In the genomic region with DNA sequence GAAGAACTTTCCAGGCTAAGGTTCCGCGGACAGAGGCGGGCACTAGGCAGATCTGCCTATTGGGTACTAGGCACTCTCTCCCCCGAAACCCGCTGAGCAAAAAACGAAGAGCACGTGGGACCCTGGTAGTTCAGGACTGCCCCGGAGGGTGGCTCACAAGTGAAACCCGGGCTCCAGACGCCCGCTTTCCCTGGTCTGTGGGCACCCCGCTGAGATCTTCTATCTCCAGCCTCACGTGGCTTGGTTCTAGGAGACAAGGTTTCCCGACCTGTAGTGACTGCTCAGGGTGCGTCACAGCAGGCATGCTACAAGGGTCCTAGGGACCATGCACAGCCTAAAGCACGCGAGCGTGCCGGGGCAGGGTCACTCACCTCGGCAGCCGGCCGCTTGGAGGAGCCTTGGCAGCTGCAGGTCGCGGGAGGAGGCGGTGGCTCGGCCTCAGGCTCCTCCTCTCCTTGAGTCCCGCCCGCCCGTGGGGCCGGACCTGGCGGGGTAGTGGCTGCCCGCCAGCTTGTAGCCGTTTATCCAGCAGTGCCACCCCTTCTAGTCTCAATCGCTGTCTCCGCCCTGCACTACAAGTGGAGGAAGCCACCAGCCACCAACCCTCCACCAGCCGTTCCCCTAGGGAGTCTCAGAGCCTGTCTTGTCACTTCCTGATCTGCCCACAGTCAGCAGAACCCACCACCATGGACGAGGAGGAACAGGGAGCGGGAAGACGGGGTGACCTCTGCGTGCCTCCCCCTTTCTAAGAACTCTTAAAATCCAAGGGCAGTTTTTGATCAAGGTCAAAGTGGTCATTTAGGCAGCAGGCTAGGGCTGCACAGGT, we compare ENCODE assay signal across 8 mouse cellular contexts. TPM values are rescaled to one million over a fixed set of nuclear protein-coding genes. Genes with fewer than 3 reads are reported as not detected.
DNase-seq lines count a peak whose midpoint lies in the region; ATAC-seq and TF ChIP-seq lines count a peak whose summit lies in the region.

No protein-coding gene starts in this region.

- peaks cover 99% of the 10 kb centered on the region for H3K4me1 ChIP-seq in erythroblast, embryonic 14.5 days (ENCODE audit: control insufficient read depth)
- peaks cover 23% of the 10 kb centered on the region for H3K4me1 ChIP-seq in heart, embryonic 12.5 days (replicated peaks)
- no peaks in the 10 kb centered on the region for H3K4me1 ChIP-seq in kidney, postnatal 0 days (replicated peaks; ENCODE audit: insufficient read depth, low read length)
- peaks cover 22% of the 10 kb centered on the region for H3K4me1 ChIP-seq in liver, adult 2 months (ENCODE audit: control insufficient read depth, insufficient read depth, low read length)

- DNase-seq in brain, embryonic 14.5 days (ENCODE audit: low read depth) = peak; percentile 89
- peak; percentile 84 for DNase-seq in kidney, postnatal 0 days (ENCODE audit: low spot score)
- DNase-seq in liver, adult 2 months (ENCODE audit: extremely low read depth, low read depth, low spot score) = peak; percentile 84
- peak; percentile 94 to 95 for DNase-seq in spleen, postnatal 4 days (ENCODE audit: low spot score in 2 of 2)

- ATAC-seq in heart, embryonic 12.5 days (ENCODE audit: insufficient number of reproducible peaks, low FRiP score) = peak; percentile 92
- ATAC-seq in kidney, postnatal 0 days (replicated peaks; ENCODE audit: low FRiP score, low read depth) = peak; percentile 90
- peak; percentile 87 for ATAC-seq in monocyte, adult 5-6 weeks (replicated peaks; ENCODE audit: insufficient number of reproducible peaks, low FRiP score, low TSS enrichment, poor library complexity, severe bottlenecking)

- no peaks in the 10 kb centered on the region for H3K27me3 ChIP-seq in C2C12 (ENCODE audit: control insufficient read depth, insufficient read depth, insufficient read length)
- no peaks in the 10 kb centered on the region for H3K27me3 ChIP-seq in erythroblast, embryonic 14.5 days (ENCODE audit: control insufficient read depth)
- no peaks in the 10 kb centered on the region for H3K27me3 ChIP-seq in heart, embryonic 12.5 days (replicated peaks)
- H3K27me3 ChIP-seq in kidney, postnatal 0 days (ENCODE audit: insufficient read depth, low read length) = no peaks in the 10 kb centered on the region
- H3K27me3 ChIP-seq in liver, adult 2 months (ENCODE audit: control insufficient read depth, insufficient read depth, low read length) = no peaks in the 10 kb centered on the region

- H3K79me3 ChIP-seq in C2C12 (ENCODE audit: low read depth) = no peaks in the 10 kb centered on the region

- H3K27ac ChIP-seq in heart, embryonic 12.5 days (ENCODE audit: poor library complexity, severe bottlenecking) = peak overlapping the region; percentile 79
- H3K27ac ChIP-seq in kidney, postnatal 0 days = no peak overlapping the region
- H3K27ac ChIP-seq in liver, adult 2 months (replicated peaks; ENCODE audit: insufficient read depth, low read depth, low read length) = peak overlapping the region; percentile 64

- peaks cover 9% of the 10 kb centered on the region for H3K79me2 ChIP-seq in C2C12 (ENCODE audit: control insufficient read depth, insufficient read depth)
- peaks cover 5% of the 10 kb centered on the region; the same call in 1 of the 2 replicates for H3K79me2 ChIP-seq in liver, adult 2 months (ENCODE audit: control insufficient read depth, insufficient read depth, low read length)

- under 1% methylated on average over 40 of the region's 40 CpGs for WGBS in heart, embryonic 12.5 days
- under 1% methylated on average over 38 of the region's 40 CpGs for WGBS in kidney, postnatal 0 days
- WGBS in liver, adult 2 months = under 1% methylated on average over 40 of the region's 40 CpGs

- H3K9me3 ChIP-seq in erythroblast, embryonic 14.5 days (ENCODE audit: control insufficient read depth, low read length) = no peaks in the 10 kb centered on the region
- no peaks in the 10 kb centered on the region for H3K9me3 ChIP-seq in heart, embryonic 12.5 days (replicated peaks)
- H3K9me3 ChIP-seq in kidney, postnatal 0 days (replicated peaks; ENCODE audit: low read length) = no peaks in the 10 kb centered on the region

- H3K4me3 ChIP-seq in C2C12 (ENCODE audit: insufficient read depth, poor library complexity, severe bottlenecking) = peak overlapping the region; percentile 36
- H3K4me3 ChIP-seq in erythroblast, embryonic 14.5 days (replicated peaks) = peak overlapping the region; percentile 79
- peak overlapping the region; percentile 65 for H3K4me3 ChIP-seq in heart, embryonic 12.5 days
- peak overlapping the region; percentile 45 for H3K4me3 ChIP-seq in kidney, postnatal 0 days (replicated peaks; ENCODE audit: low read depth, low read length)
- H3K4me3 ChIP-seq in liver, adult 2 months (ENCODE audit: insufficient read depth, low read depth, low read length) = peak overlapping the region; percentile 65

- H3K4me2 ChIP-seq in heart, embryonic 12.5 days = peak overlapping the region; percentile 95
- peak overlapping the region; percentile 90 for H3K4me2 ChIP-seq in kidney, postnatal 0 days (ENCODE audit: low read length)

- peak overlapping the region; percentile 72 for H3ac ChIP-seq in C2C12 (ENCODE audit: control insufficient read depth, insufficient read length, low read depth)

- H3K36me3 ChIP-seq in C2C12 (ENCODE audit: control insufficient read depth, insufficient read depth) = no peaks in the 10 kb centered on the region
- peaks cover 100% of the 10 kb centered on the region for H3K36me3 ChIP-seq in erythroblast, embryonic 14.5 days (ENCODE audit: control insufficient read depth)
- no peaks in the 10 kb centered on the region for H3K36me3 ChIP-seq in heart, embryonic 12.5 days
- H3K36me3 ChIP-seq in kidney, postnatal 0 days (ENCODE audit: insufficient read depth, low read length) = no peaks in the 10 kb centered on the region
- no peaks in the 10 kb centered on the region for H3K36me3 ChIP-seq in liver, adult 2 months (ENCODE audit: control insufficient read depth, insufficient read depth, low read length)

- H3K9ac ChIP-seq in heart, embryonic 12.5 days = peak overlapping the region; percentile 72
- H3K9ac ChIP-seq in kidney, postnatal 0 days (ENCODE audit: low read depth, low read length) = peak overlapping the region; percentile 47
- H3K9ac ChIP-seq in liver, adult 2 months (ENCODE audit: low read depth, low read length) = peak overlapping the region; percentile 64

- TF ChIP-seq CTCF in C2C12 (IDR thresholded peaks at IDR 0.05; ENCODE audit: control insufficient read depth, insufficient read depth, insufficient read length) = peak; percentile 5
- no peak for TF ChIP-seq CTCF in brain, embryonic 14.5 days (IDR thresholded peaks at IDR 0.05; ENCODE audit: borderline replicate concordance, extremely low read depth, insufficient read depth, insufficient read length)
- peak; percentile 16; the same call in 1 of the 2 replicates for TF ChIP-seq CTCF in kidney, postnatal 0 days (IDR thresholded peaks at IDR 0.05; ENCODE audit: low read depth)
- TF ChIP-seq CTCF in liver, adult 2 months (IDR thresholded peaks at IDR 0.05; ENCODE audit: low read depth, low read length) = peak; percentile 11; the same call in 1 of the 2 replicates

- no peak for TF ChIP-seq POLR2A in brain, embryonic 14.5 days (IDR thresholded peaks at IDR 0.05; ENCODE audit: borderline replicate concordance, extremely low read depth, insufficient read depth, insufficient read length, poor library complexity, severe bottlenecking)
- TF ChIP-seq POLR2A in liver, adult 2 months (IDR thresholded peaks at IDR 0.05; ENCODE audit: extremely low read depth, insufficient read depth, low read length) = no peak; the same call in 1 of the 2 replicates

TF ChIP-seq in C2C12, 6 proteins besides CTCF, POLR2A, EP300 and RAD21:
- TF ChIP-seq USF1 (IDR thresholded peaks at IDR 0.05; ENCODE audit: low read depth) (peak; percentile 17), FOSL1 (IDR thresholded peaks at IDR 0.05; ENCODE audit: insufficient read depth, low read length, poor library complexity, severe bottlenecking) (no peak), MAX (IDR thresholded peaks at IDR 0.05) (peak; percentile 15), MYOD1 (IDR thresholded peaks at IDR 0.05; ENCODE audit: control insufficient read depth, insufficient read length, low read depth) (peak; percentile 29), CEBPB (IDR thresholded peaks at IDR 0.05; ENCODE audit: low read depth) (no peak), MYOG (IDR thresholded peaks at IDR 0.05; ENCODE audit: control insufficient read depth, extremely low read depth, insufficient read length) (no peak)

RNA-seq across cellular contexts. Expression of a gene that starts 7.4 kb away (rescaled TPM):
- 42.7 TPM for polyA plus RNA-seq in C2C12 (2012; fragmentation: generic; extraction: Trizol)
- polyA plus RNA-seq in brain, embryonic 14.5 days (2012; rRNA removed) = 3.0 and 3.7 TPM in 2 replicates
- polyA plus RNA-seq in erythroblast, embryonic 14.5 days (2012) = 29.2 and 33.0 TPM in 2 replicates
- 14.2 and 16.0 TPM in 2 replicates for polyA plus RNA-seq in heart, embryonic 12.5 days (2016; fragmentation: Nextera tagmentation; extraction: Ambion mirVana)
- 4.6 TPM in 2 replicates for polyA plus RNA-seq in kidney, postnatal 0 days (2015; fragmentation: Nextera tagmentation; extraction: Ambion mirVana)
- total RNA-seq in liver, adult 2 months (2014; rRNA removed) = 7.5 and 11.9 TPM in 2 replicates
- 33.3 and 41.0 TPM in 2 replicates for polyA plus RNA-seq in liver, adult 2 months (2012; rRNA removed)
- total RNA-seq in monocyte, adult 5-6 weeks (2017) = 1.0 to 5.1 TPM (median 3.0 TPM) in 3 replicates
